Mouse (Mus musculus): ENCODE data around the gene Olfr1164.

The Olfr1164 gene

GRCm38 (mm10) chr2:88093866-88094265 lies at the start of gene Olfr1164:
Gene Olfr1164, minus strand, starts transcription at chr2:88093966.
- in situ Hi-C loops (cut with MboI) = no loop called here

- in situ Hi-C loops (cut with MboI) = no loop called here
These were observed 34.4 kb upstream of the Olfr1164 start, which contains the start of gene Olfr1166 for GRCm38 (mm10) chr2:88128172-88128571. Gene Olfr1166, minus strand, starts transcription at chr2:88128272.

- in situ Hi-C loops (cut with MboI) = no loop called here
These were observed 22.0 kb downstream of the Olfr1164 start, which contains the start of gene Olfr1163 for GRCm38 (mm10) chr2:88071730-88072129. Gene Olfr1163, minus strand, starts transcription at chr2:88071830.

GRCm38 (mm10) chr2:88063587-88063986 lies 30.2 kb downstream of the Olfr1164 start:
- in situ Hi-C loops (cut with MboI) = no loop called here

GRCm38 (mm10) chr2:88051029-88051428 lies 42.7 kb downstream of the Olfr1164 start, which contains the start of gene Olfr1162:
Gene Olfr1162, minus strand, starts transcription at chr2:88051129.
- in situ Hi-C loops (cut with MboI) = no loop called here

Data from mature B cell (primary cell).